In the genomic region with DNA sequence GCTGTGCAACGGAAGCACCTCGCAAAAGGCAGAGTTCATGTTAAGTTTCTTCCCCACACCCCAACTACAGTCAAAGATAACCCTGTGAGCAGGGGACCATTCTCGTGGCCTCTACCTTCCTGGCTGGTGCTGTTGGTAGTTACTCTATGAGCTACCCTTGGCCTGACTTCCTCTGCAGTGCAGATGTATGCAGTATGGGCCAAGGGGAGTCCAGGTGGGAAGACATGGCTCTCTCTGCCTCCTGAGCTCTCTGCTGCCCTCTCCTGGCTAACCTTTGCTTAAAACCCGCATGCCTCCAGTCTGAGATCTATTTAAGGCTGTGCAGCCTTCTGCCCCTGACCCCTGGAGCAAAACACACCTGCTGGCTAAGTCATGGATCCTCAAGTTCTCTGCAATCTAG, we compare ENCODE assay signal across 9 mouse cellular contexts. TPM values are rescaled to one million over a fixed set of nuclear protein-coding genes. Genes with fewer than 3 reads are reported as not detected.
DNase-seq lines count a peak whose midpoint lies in the region; ATAC-seq lines count a peak whose summit lies in the region.
"Had no signal": no experiment of that assay in that cellular context is flagged by ENCODE, and none has a peak within 500 bp of the region (broad histone marks: within the 10 kb centered on the region; RNA-seq: fewer than 3 reads in every experiment).

No protein-coding gene starts in this region.

- DNase-seq in kidney, postnatal 4 days: peak; percentile 49 to 57
- no peak for DNase-seq in kidney, adult 9 months
- DNase-seq in T-cell, adult 2 months (ENCODE audit: low spot score): peak; percentile 27
- DNase-seq in embryonic facial prominence, embryonic 11.5 days (ENCODE audit: low spot score): peak; percentile 38
- DNase-seq in spleen, adult 12 weeks (ENCODE audit: low spot score): peak; percentile 13
- DNase-seq in left cerebral cortex, adult 9 months (ENCODE audit: low spot score in 2 of 2): no peak
- DNase-seq in left cerebral cortex, postnatal 36 days (ENCODE audit: low spot score in 2 of 2): no peak

- ATAC-seq in embryonic facial prominence, embryonic 11.5 days (replicated peaks; ENCODE audit: insufficient number of reproducible peaks, low FRiP score, low TSS enrichment, low read depth): no peak
- ATAC-seq in midbrain, embryonic 16.5 days: no peak

- 65% methylated on average over 4 of the region's 4 CpGs for WGBS in embryonic facial prominence, embryonic 11.5 days
- 78% methylated on average over 4 of the region's 4 CpGs for WGBS in midbrain, embryonic 16.5 days

- intact Hi-C loops in left cerebral cortex, postnatal 36 days (cut with DNase I): no loop called here

- H3K36me3 ChIP-seq in embryonic facial prominence, embryonic 11.5 days (replicated peaks; ENCODE audit: control insufficient read depth, insufficient read depth, low read depth, low read length): no peaks in the 10 kb centered on the region
- no peaks in the 10 kb centered on the region for H3K36me3 ChIP-seq in midbrain, embryonic 16.5 days (ENCODE audit: control insufficient read depth, insufficient read depth, low read length)
- H3K36me3 ChIP-seq: limb, embryonic 12.5 days had no signal

- H3K4me2 ChIP-seq in embryonic facial prominence, embryonic 11.5 days (ENCODE audit: low read depth, low read length): no peak overlapping the region
- no peak overlapping the region for H3K4me2 ChIP-seq in midbrain, embryonic 16.5 days (ENCODE audit: low read length)
- H3K4me2 ChIP-seq: limb, embryonic 12.5 days had no signal

- H3K4me3 ChIP-seq in embryonic facial prominence, embryonic 11.5 days (ENCODE audit: low read depth, low read length): no peak overlapping the region
- no peak overlapping the region for H3K4me3 ChIP-seq in midbrain, embryonic 16.5 days (ENCODE audit: low read depth, low read length)
- H3K4me3 ChIP-seq: limb, embryonic 12.5 days had no signal

- no peaks in the 10 kb centered on the region for H3K4me1 ChIP-seq in embryonic facial prominence, embryonic 11.5 days (ENCODE audit: control insufficient read depth, insufficient read depth, low read length)
- H3K4me1 ChIP-seq in midbrain, embryonic 16.5 days (ENCODE audit: control insufficient read depth, insufficient read depth, low read length): no peaks in the 10 kb centered on the region
- H3K4me1 ChIP-seq: limb, embryonic 12.5 days had no signal

- H3K9me3 ChIP-seq in embryonic facial prominence, embryonic 11.5 days (replicated peaks; ENCODE audit: control insufficient read depth, low read length): no peaks in the 10 kb centered on the region
- 0 out of 2 replicates have a peak, but pooled peaks cover 3% of the 10 kb centered on the region for H3K9me3 ChIP-seq in midbrain, embryonic 16.5 days (replicated peaks; ENCODE audit: control insufficient read depth, low read length, poor library complexity, severe bottlenecking)

- H3K27ac ChIP-seq in embryonic facial prominence, embryonic 11.5 days (replicated peaks; ENCODE audit: low read depth, low read length): no peak overlapping the region
- H3K27ac ChIP-seq in midbrain, embryonic 16.5 days (ENCODE audit: low read length): no peak overlapping the region
- H3K27ac ChIP-seq: limb, embryonic 12.5 days had no signal

- H3K27me3 ChIP-seq in embryonic facial prominence, embryonic 11.5 days (ENCODE audit: control insufficient read depth, insufficient read depth, low read length): no peaks in the 10 kb centered on the region
- H3K27me3 ChIP-seq in midbrain, embryonic 16.5 days (ENCODE audit: control insufficient read depth, insufficient read depth, low read depth, low read length): no peaks in the 10 kb centered on the region
- H3K27me3 ChIP-seq: limb, embryonic 12.5 days had no signal

- H3K9ac ChIP-seq in embryonic facial prominence, embryonic 11.5 days (replicated peaks; ENCODE audit: low read length): no peak overlapping the region
- H3K9ac ChIP-seq in midbrain, embryonic 16.5 days (ENCODE audit: low read depth, low read length): no peak overlapping the region
- H3K9ac ChIP-seq: limb, embryonic 12.5 days had no signal

RNA-seq across cellular contexts. Expression of gene Cd300lb, which starts 10.2 kb away (rescaled TPM):
- polyA plus RNA-seq in embryonic facial prominence, embryonic 11.5 days (2014; fragmentation: Nextera tagmentation; extraction: Ambion mirVana): not detected in 2 replicates
- total RNA-seq in left cerebral cortex, postnatal 36 days (2021): not detected
- 0.07 TPM in 1 of 2 replicates, not detected in the other for polyA plus RNA-seq in midbrain, embryonic 16.5 days (2015; fragmentation: Nextera tagmentation; extraction: Ambion mirVana)
- polyA plus RNA-seq: limb, embryonic 12.5 days had no signal

RNA-seq across cellular contexts. Expression of gene Cd300a, which starts 34.1 kb away (rescaled TPM):
- polyA plus RNA-seq in embryonic facial prominence, embryonic 11.5 days (2014; fragmentation: Nextera tagmentation; extraction: Ambion mirVana): 0.85 and 1.4 TPM in 2 replicates
- total RNA-seq in left cerebral cortex, postnatal 36 days (2021): under 1 TPM; 0.42 to 0.61 TPM
- 1.2 and 1.3 TPM in 2 replicates for polyA plus RNA-seq in midbrain, embryonic 16.5 days (2015; fragmentation: Nextera tagmentation; extraction: Ambion mirVana)

RNA-seq across cellular contexts. Expression of gene Cd300c, which starts 45.0 kb away (rescaled TPM):
- not detected in 2 replicates for polyA plus RNA-seq in embryonic facial prominence, embryonic 11.5 days (2014; fragmentation: Nextera tagmentation; extraction: Ambion mirVana)
- total RNA-seq in left cerebral cortex, postnatal 36 days (2021): not detected
- not detected in 2 replicates for polyA plus RNA-seq in midbrain, embryonic 16.5 days (2015; fragmentation: Nextera tagmentation; extraction: Ambion mirVana)
- polyA plus RNA-seq: limb, embryonic 12.5 days had no signal

Comparison
In these comparisons a context has a peak if more than half of its experiments do, and no peak if none do; other contexts are left out.
1. DNase-seq: peak in kidney, postnatal 4 days (2 of 2), T-cell, adult 2 months (single experiment), embryonic facial prominence, embryonic 11.5 days (single experiment) and spleen, adult 12 weeks (single experiment); none in kidney, adult 9 months (single experiment), left cerebral cortex, adult 9 months (0 of 2) and left cerebral cortex, postnatal 36 days (0 of 2).